Mouse (Mus musculus): ENCODE data around the gene Sez6. TPM values are rescaled to one million over a fixed set of nuclear protein-coding genes. Genes with fewer than 3 reads are reported as not detected.

Sez6 gene
- total RNA-seq (2021): 1 to 10 TPM in 1 of 2 experiments, under 1 TPM in 1; 0.21 to 1.0 TPM
- long read RNA-seq, experiment 1: 0 reads
- long read RNA-seq, experiment 2: 0 reads

- DNase-seq (ENCODE audit: low spot score in 2 of 2): peak; percentile 73 to 85
Measured at GRCm38 (mm10) chr11:77930751-77931540, at the start of gene Sez6. Gene Sez6 (plus strand): TSS chr11:77930800.

- no peak for DNase-seq (ENCODE audit: low spot score in 2 of 2)
Measured at GRCm38 (mm10) chr11:77884524-77885245, 45.9 kb upstream of the Sez6 start.

GRCm38 (mm10) chr11:77885246-77885575 lies 45.4 kb upstream of the Sez6 start:
- DNase-seq (ENCODE audit: low spot score in 2 of 2): no peak

DNA sequence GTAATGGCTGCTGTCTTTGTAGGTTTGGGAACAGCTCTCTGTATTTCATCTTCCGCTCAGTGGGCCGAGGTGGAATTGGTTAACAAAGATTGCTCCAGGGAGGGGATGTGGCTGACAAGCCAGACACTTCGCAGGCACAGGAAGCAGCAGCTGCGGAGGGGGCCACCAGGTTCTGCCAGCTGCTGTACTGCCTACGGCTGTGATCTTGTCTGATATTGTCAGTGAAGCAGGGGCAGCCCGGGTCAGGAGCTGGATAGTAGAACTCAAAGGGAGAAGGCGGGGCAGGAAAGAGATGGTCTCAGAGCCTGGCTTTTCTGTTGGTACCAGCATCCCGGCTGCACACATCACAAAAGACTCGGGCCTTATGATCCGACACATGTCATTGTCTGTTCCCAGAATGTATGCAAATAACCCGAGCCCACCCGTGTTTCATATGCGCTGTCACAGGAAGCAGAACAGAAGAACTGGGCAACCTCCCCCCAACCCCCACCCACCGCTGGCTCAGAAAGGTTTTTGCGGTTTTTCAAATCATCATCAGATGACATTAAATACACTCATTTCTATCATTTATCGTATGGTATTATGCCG lies 43.1 kb upstream of the Sez6 start:
- peak in 1 of 2 experiments; percentile 17 for DNase-seq (ENCODE audit: low spot score in 2 of 2)

DNA sequence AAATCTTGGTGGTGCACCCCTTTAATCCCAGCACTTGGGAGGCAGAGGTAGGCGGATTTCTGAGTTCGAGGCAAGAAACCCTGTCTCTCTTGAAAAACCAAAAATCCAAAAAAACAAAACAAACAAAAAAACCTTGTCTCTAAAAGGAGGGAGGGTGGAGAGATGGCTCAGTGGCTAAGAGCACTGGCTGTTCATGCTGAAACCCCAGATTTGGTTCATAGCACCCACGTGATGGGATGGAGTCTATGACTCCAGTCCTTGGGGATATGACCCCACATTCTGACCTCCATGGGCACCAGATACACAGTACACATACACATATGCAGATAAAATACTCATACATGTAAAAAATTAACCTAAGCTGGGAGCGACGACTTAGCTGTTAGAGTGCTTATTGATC lies 41.8 kb upstream of the Sez6 start:
- no peak for DNase-seq (ENCODE audit: low spot score in 2 of 2)

DNA sequence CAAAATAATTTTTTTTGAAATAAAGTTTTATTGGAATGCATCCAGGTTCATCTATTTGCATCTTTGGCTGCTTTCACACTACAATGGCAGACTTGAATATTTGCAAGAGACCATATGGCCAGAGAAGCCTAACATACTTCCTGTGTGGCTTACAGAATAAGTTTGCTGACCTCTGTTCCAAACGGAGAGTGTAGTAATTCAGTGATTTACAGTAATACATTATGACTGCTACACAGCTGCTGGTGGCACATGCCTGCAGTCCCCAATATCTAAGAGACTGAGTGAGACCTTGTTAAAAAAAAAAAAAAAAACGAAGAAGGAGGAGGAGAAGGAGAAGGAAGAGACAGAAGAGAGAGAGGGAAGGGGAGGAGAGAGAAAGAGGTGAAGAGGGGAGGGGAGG lies 41.1 kb upstream of the Sez6 start:
- DNase-seq (ENCODE audit: low spot score in 2 of 2): no peak

GRCm38 (mm10) chr11:77890648-77891258 lies 39.8 kb upstream of the Sez6 start:
- no peak for DNase-seq (ENCODE audit: low spot score in 2 of 2)

GRCm38 (mm10) chr11:77892883-77893282 lies 37.7 kb upstream of the Sez6 start:
- no peak for DNase-seq (ENCODE audit: low spot score in 2 of 2)

DNA sequence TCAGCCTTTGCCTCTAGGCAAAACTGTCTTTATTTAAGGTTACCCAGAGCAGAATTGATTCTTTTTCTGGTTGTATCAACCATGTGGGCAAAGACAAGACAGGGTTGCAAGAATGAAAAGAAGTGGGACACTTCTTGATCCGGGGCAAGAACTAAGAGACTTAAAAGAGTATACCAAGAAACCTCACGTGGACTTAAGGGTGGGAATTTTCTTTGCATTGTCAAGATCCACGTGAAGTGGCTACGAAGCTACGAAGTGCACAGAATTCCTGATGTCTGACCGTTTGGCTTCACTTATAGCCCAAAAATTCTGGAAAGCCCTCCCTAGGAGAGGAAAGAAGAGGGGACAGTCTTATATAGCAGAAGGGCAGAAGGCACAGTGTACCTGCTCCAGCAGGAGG lies 37.3 kb upstream of the Sez6 start:
- no peak for DNase-seq (ENCODE audit: low spot score in 2 of 2)

- DNase-seq (ENCODE audit: low spot score in 2 of 2): peak; percentile 69 to 80
Measured at GRCm38 (mm10) chr11:77893787-77894718, 36.5 kb upstream of the Sez6 start, which contains the start of gene Pipox. Gene Pipox (minus strand): TSS chr11:77894096.

DNA sequence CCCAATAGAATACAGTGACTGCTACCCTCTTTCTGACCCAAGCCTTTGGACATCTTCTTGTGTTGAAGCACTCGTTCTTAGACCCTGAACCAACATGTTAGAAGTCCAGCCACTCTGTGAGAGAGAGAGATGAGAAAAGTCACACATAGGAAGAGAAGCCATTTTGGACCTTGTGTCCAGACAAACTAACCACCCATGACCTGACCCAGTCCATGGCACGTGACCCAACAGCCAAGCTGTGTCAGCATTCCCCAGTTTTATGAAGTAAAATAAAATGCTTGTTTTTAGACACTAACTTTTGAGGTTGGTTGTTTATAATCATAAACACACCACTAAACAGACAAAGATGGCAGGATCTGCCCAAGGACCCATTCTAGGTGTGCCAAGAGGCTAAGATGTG lies 35.6 kb upstream of the Sez6 start:
- no peak for DNase-seq (ENCODE audit: low spot score in 2 of 2)

- no peak for DNase-seq (ENCODE audit: low spot score in 2 of 2)
Measured at GRCm38 (mm10) chr11:77896011-77896410, 34.6 kb upstream of the Sez6 start.

DNA sequence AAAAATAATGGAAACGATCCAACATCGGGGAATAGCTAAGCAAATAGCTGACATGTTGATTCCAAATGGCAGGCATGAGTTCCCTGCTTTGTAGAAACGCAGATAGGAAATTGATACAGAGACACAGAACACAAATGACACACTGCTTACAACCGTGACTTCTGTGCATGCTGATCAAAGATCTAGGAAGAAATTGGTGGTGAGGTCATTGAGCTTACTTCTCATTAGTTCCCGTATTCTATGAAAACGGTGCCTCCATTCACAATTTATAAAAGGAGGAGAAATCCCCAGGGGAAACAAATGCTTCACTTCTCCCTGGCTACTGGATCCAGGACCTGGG lies 34.1 kb upstream of the Sez6 start:
- DNase-seq (ENCODE audit: low spot score in 2 of 2): no peak

- no peak for DNase-seq (ENCODE audit: low spot score in 2 of 2)
Measured at GRCm38 (mm10) chr11:77896820-77897805, 33.5 kb upstream of the Sez6 start.

DNA sequence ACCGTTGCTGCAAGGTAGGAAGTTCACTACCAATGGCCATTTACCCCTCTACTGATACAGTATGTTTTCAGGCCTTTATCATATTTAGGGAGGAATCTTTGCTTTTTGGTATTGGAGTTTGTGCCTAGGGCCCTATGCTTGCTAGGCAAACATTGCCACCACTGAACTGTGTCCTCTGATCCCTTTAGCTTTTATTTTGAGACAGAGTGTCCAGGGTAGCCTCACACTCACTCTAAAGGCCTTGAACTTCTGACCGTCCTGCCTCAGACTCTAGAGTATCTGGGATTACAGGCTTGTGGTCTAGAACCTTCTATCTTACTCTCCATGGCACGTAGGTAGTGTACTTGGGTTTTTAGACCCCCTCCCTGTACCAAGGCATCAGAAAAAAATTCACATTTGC lies 30.4 kb upstream of the Sez6 start:
- DNase-seq (ENCODE audit: low spot score in 2 of 2): no peak

GRCm38 (mm10) chr11:77900696-77901095 lies 29.9 kb upstream of the Sez6 start:
- DNase-seq (ENCODE audit: low spot score in 2 of 2): no peak

DNA sequence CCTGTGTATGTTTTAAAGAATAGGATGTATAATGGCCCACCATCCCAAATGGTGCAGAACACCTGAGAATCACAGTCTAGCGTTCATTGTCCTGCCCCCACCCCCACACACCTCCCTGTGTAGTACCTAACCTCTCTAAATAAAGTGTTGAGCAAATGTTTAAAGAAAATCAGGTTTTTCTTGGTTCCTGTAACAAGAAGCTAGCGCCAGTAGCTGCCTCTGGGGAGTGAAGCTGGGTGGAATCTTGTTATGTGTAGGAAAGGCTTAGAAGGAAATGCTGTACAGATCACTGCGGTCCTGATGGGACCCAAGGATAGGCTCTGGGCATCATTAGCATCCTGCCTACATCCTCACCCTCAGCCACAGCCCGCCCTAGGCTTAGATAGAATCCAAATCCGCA lies 29.2 kb upstream of the Sez6 start:
- no peak for DNase-seq (ENCODE audit: low spot score in 2 of 2)

GRCm38 (mm10) chr11:77901775-77902355 lies 28.7 kb upstream of the Sez6 start:
- DNase-seq (ENCODE audit: low spot score in 2 of 2): no peak

DNA sequence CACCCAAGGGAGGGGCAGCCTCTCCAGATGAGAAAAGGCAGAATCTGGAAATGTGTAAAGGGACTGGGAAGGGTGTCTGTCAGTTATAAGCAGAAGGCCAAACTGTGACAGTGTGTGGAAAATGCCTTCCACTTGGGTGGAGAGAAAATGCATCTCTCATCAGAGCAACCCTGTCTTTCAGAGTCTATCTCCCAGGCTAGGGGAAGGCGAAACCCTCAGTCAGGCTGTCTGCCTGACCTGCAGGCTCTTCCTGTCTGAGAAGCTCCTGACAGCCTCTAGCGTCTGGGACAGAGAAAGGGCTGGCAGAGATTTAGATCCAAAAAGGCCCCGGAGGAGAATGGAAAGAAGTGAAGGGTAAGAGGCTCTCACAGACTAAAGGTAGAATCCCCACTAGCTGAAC lies 26.8 kb upstream of the Sez6 start:
- DNase-seq (ENCODE audit: low spot score in 2 of 2): no peak

Measured in gastrocnemius, postnatal 4 days (tissue).